Mouse (Mus musculus): ENCODE data around the gene Calcrl.
"Not testable (repeated sequence)": the region's sequence is repeated elsewhere in the genome, so short reads cannot be mapped to it uniquely, and the experiment has no call there.

Calcrl gene

DNA sequence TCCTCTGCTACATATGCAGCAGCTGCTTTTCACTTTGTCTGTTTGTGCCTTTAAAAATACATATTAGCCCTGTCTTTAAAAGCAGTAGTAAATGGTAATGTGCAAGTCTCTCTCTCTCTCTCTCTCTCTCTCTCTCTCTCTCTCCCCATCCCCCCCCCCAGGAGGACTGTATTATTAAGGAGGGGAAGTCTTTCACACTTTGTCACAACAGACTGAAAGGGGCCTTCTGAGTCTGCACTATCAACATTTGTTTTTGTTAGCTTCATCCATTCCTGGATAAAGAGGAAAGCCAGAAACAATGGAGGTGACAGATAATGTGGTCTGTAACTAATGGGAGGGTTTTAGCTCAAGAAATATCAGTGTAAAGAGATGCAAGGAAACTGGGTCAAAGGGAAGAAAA is 36.1 kb downstream of the Calcrl start:
- no peak for DNase-seq (ENCODE audit: low spot score in 2 of 2)

GRCm38 (mm10) chr2:84388537-84388936 is 36.7 kb downstream of the Calcrl start:
- not testable (repeated sequence) for DNase-seq (ENCODE audit: low spot score in 2 of 2)

- DNase-seq (ENCODE audit: low spot score in 2 of 2) = no peak
Measured at GRCm38 (mm10) chr2:84388023-84388416, 37.2 kb downstream of the Calcrl start.

DNA sequence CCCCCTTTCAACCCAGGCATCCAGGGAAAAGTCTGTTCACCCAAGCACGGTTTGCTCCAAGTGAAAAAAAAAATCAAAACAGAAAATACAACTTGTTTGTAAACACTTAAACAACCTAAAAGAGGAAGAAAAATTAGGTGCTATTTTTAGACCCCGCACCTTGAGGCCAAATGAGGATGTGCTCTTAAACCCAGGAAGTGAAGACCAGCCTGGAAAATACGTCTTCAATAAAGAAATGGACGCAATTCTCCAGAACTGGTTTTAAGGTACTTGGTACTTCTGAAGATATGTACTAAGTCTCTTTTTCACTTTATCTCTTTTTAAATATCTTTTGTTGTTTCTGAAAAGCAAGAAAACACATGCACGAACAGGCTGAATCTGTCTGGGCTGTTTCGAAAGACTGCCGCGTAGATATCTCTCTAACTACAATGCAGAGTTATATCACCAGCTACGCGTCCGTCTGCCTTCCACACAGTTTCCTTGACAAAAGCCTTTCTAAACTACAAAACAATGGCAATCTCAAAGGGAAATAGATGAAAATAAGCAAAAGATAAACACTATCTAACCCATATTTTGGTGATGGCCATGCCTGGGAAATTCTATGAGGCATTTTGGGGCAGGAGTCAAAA is 37.7 kb downstream of the Calcrl start:
- no peak for DNase-seq (ENCODE audit: low spot score in 2 of 2)

- no peak for DNase-seq (ENCODE audit: low spot score in 2 of 2)
Measured at GRCm38 (mm10) chr2:84386563-84387393, 38.4 kb downstream of the Calcrl start.

DNA sequence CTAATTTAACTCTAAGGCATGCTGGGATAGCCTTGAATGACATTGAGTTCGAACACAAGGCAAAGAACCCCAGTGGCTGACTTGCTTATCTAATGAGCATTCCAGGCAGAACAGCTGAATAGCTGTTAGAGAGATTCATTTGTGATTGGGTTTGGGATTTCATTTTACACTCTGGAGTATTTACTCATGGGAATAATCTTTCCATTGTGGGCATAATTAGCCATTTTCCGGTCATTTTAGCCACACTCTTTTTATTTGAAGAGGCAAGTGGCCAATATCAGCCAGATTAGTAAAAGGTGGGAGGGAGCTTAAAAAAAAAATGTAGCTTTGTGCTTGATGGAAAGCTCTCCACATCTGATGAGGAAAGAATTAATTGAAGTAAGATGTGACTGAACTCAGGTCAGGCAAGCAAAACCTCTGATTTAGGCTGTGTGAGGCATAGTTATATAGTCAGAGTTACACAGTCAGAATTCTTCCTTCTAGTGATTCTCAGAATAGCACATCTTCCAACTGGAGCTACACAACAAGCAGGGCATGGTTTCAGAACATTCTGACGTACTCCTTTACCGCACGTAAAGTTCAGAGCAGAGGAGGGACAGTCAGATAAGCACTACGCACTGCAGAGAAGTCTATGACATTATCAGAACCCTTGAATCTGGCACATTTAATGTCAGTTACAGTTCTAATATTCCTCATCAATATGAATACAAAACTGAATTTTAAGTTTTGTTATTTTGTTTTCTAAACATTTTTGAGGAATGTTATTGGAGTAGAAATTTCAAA is 40.1 kb downstream of the Calcrl start:
- no peak for DNase-seq (ENCODE audit: low spot score in 2 of 2)

GRCm38 (mm10) chr2:84383828-84384227 is 41.4 kb downstream of the Calcrl start:
- no peak for DNase-seq (ENCODE audit: low spot score in 2 of 2)

- no peak for DNase-seq (ENCODE audit: low spot score in 2 of 2)
Measured at GRCm38 (mm10) chr2:84382556-84382955, 42.7 kb downstream of the Calcrl start.

DNA sequence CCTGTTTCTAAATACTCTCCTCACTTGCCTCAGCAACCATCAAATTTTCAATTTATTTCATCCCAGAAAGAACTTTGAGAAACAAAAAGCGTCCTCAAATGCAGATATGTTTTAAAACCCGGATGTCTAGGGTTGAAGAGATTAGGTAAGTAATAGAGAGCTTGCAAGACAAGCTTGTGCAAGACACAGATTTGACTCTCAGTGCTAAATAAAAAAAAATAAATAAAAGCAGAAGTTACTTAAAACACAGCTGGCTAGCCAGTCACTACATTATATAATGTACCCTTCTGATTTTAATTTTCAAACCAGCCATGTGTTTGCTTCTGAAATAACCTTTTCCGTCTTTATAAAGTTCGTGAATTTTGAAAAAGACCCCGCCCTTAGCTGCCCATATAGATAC is 43.2 kb downstream of the Calcrl start:
- no peak for DNase-seq (ENCODE audit: low spot score in 2 of 2)

DNA sequence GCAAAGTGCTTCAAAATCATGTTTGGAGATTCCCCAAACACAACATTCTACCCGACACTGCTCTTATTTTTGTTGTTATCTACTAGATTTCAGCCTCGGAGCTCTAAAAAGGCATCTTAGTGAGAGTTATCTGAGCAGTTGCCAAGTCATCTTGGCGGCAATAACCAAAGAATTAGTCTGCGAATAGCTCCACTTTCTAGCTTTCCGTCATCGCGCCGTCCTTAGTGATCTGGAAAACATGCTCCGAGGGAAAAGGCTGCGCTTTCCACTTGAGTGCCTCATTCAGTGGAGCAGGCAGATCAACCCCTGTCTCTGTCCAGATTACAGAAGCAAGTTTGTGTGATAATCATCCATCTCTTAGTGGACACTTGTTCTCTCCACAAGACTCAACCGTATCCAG is 44.4 kb downstream of the Calcrl start:
- DNase-seq (ENCODE audit: low spot score in 2 of 2) = no peak

DNA sequence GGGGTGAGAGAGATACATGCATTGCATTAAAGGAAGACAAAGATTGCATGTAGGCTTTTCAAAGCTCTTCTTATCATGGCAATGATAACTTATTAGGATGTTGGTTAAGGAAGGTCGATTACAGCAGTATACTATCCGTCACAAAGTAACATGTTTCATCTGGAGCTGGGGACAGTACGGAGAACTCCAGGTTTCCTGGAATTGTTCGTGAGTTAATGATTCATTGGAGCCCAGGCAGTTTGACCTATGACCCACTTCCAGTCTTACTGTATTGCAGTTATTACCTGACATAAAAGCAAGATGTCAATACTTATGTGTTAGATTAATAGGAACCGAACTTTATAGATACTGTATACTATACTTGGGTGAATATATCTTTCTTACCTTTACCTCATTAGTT is 46.5 kb downstream of the Calcrl start:
- no peak for DNase-seq (ENCODE audit: low spot score in 2 of 2)

- DNase-seq (ENCODE audit: low spot score in 2 of 2) = no peak
Measured at GRCm38 (mm10) chr2:84369256-84369655, 56.0 kb downstream of the Calcrl start.

DNA sequence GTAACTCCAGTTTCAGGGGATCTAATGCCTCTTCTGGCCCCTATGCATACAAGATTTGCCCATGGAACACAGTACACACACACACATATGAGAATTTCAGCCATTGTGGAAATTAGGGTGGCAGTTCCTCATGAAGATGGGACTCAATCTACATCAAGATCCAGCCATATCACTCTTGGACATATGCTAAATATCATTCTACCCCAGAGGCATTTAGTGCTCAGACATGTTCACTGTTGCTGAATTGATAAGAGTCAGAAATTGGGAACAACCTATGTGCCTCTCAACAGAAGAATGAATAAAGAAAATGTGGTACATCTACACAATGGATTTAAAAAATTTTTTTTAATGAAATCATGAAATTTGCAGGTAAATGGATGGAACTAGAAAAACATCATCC is 58.5 kb downstream of the Calcrl start:
- no peak for DNase-seq (ENCODE audit: low spot score in 2 of 2)

DNA sequence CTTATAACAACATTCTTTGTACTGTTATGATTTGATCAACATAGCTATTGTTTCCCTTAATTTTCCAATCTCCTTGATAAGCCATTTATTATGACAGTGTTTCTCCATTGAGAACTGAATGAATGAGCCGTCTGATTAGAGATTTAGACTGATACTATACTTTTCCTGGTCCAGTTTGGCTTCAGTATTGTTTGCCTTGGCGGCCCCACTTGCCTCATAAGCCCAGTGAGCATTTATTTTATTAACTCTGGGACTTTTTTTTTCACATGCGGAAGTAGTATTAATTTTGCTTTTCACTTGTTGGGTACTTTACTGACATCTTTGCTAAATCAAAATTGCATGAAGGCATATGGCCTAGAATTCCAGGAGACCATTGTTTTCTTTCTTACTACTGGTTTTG is 59.9 kb downstream of the Calcrl start:
- no peak for DNase-seq (ENCODE audit: low spot score in 2 of 2)

GRCm38 (mm10) chr2:84362779-84363719 is 62.2 kb downstream of the Calcrl start:
- DNase-seq (ENCODE audit: low spot score in 2 of 2) = no peak

DNA sequence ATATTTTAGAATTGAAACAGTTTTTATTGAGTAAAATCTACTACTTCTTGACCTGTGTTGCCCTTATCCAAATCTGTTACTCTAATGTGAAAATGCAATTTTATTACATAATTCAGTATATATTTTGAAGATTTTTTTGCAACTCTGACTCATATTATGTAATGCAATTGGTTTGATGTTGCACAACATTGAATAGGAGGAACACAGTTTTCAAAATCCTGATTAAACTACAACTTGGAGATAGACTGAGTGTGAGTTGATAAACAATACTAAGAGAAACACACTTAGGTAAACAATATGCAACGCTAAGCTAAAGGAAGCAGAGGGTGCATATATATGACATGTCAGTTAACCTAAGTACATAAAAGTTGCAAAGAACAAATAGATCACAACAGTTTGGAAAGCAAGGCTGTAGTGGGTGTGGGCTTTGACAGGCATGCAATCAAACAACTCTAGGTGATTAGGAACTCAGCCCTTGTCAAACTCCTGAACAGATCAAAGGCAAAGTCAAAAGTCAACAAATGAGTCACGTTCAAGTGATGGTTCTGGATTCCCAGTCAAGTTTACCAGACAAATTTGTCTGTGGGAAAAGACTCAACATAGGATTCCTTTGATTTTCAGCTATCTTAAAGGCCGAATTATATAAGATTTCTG is 66.4 kb downstream of the Calcrl start:
- no peak for DNase-seq (ENCODE audit: low spot score in 2 of 2)

GRCm38 (mm10) chr2:84355281-84355680 is 69.9 kb downstream of the Calcrl start:
- DNase-seq (ENCODE audit: low spot score in 2 of 2) = no peak

- no peak for DNase-seq (ENCODE audit: low spot score in 2 of 2)
Measured at GRCm38 (mm10) chr2:84347376-84347775, 77.8 kb downstream of the Calcrl start.

DNA sequence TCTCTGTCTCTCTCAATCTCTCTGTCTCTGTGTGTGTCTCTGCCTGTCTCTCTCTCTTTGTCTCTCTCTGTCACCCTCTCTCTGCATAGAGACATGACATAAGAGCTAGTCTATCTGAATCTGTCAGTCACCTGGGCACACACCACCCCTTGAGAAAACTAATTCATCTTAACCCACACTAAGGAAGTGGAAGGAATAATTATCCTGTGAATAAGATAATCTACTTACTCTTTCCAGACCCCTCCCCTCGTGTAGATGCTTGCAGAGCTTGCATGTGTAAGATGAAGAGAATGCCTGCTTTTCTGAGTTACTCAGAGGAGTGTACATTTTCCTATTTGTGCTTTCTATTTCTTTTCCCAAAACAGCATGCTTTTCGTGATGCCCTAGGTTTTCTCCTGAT is 81.5 kb downstream of the Calcrl start:
- DNase-seq (ENCODE audit: low spot score in 2 of 2) = no peak

DNA sequence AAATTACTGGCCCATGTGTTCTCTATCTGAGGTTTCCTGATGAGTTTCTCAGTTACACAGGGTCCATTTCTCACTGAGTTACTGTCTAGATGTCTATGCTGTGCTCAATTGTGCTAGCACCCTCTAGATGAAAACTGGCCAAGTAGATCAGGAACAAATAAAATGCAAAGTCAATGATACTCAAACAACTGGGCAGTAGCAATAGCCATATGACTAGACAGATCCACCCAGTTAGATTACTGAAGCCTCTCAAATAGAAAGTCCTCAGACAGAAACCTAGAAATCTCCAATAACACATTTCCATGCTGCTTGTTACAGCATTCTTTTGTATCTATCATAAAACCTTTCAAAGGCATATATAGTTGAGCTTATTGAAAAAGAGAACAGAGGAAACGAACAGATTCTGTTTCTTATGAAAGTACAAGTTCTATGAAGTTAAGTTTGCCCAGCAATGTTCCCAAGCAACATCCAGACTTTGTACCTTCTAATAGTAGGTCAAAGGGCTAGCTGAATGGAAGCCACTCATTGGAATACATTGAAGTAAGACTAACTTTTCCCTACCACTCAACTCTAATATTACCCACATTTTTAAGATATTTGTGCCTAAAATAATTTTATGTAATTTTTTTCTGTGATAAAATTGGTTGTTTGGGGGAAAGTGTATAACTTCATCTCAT is 87.3 kb downstream of the Calcrl start:
- no peak for DNase-seq (ENCODE audit: low spot score in 2 of 2)
